Mouse (Mus musculus) hindbrain, embryonic 14.5 days (tissue): ENCODE measurements around the gene Cyp19a1. TPM values are rescaled to one million over a fixed set of nuclear protein-coding genes. Genes with fewer than 3 reads are reported as not detected.

ENCODE experiments used
- polyA plus RNA-seq: library from polyadenylated mRNA; unstranded; fragments of >200 nt; fragmentation: Nextera tagmentation; extraction: Ambion mirVana; gene quantifications from 2 replicates; pipeline ENCODE4 v1.2.1, GENCODE M21; 2014

Cyp19a1 gene
- polyA plus RNA-seq, 1 experiment from 2014 or later = not detected

Other genes with a start within 250 kb of the Cyp19a1 start
- 0.88 and 1.4 TPM in 2 replicates for gene Tnfaip8l3, start 199.7 kb downstream of the Cyp19a1 start, polyA plus RNA-seq
- 0.16 TPM in 2 replicates for gene Gldn, start 18.4 kb upstream of the Cyp19a1 start, polyA plus RNA-seq
- gene Dmxl2, start 233.5 kb upstream of the Cyp19a1 start, polyA plus RNA-seq = 71.2 and 71.8 TPM in 2 replicates